Mouse (Mus musculus) thymus, postnatal 25 days (tissue): Measurements from ENCODE around the gene Anxa10.

Source experiments
- DNase-seq: peaks from one replicate; pipeline ENCODE4 v3.0.0; 2022

Gene Anxa10

GRCm38 (mm10) chr8:62123098-62123497 is at the start of gene Anxa10:
TSS of gene Anxa10 (minus strand) at chr8:62123150.
- DNase-seq = no peak

DNA sequence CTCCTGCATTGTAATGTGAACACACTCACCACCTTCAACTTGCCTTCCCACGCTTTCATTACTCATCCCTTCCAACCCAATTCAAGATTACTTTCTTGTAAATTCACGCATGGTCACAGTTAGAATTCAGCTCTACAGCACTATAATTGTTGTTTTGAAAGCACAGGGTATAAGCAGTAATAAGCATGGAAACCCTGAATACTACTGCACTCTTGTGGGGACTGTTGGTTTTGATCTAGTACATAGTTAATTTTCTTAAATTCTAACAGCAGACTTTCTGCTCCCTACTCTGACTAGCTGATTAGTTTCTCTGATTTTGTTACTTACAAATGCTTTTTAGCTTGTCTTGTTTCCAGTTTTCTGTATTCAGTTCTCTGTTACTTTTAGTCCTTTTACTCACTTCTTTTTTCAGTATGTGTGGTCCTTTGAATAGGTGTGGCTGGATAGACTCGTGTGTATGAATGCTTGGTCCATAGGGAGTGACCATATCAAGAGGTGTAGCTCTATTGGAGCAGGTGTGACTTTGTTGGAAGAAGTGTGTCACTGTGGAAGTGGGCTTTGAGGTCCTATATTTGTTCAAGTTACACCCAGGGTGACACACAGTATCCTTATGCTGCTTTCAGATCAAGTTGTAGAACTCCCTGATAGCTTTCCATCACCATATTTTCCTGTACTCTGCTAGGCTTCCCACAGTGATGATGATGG is 9.9 kb upstream of the Anxa10 start:
- DNase-seq = no peak

DNA sequence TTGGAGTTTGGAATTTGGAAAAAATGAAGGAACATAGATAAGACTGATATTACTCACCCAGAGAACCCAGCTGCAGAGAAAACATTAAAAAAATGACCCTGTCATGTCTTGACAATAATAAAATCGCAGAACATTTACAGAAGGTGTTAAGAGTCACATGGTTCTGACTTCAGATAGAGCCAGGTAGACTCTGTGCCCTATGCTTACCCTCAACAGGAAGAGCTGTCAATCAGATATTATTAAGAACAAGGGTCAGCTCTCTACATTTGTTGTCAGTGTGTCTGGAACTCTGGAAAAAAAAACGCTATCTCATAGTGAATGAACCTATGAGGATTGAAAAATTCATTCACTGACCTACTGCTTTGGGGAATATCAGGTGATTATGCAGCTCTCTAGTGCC is 25.7 kb downstream of the Anxa10 start:
- DNase-seq = no peak

- no peak for DNase-seq
Observed at GRCm38 (mm10) chr8:62081804-62082203, 41.1 kb downstream of the Anxa10 start.

DNA sequence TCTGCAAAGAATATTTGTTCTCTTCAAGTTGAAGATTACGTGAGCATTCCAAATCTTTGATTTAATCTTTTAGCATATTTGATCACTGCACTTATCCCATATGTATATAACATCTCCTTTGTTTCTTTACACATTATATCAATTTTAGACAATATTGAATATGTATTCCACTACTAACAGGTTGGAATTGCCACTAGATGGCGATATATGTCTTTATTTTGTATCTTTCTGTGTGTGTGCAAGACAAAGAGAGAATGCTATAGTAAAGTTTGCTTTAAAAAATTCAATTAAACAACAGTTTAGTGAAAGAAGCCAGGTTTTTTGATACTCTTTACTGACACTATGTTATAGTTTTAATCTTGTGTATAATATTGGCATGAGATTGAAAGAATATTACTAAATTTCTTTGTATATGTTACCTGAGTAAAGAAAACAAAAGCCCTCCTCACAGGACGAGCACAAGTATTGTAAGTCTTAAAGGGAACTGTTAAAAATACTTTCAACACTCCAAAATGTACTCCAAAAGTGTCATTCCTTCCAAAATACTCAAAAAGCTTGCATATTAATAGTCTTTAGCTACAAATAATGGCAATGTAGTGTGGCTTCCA is 42.7 kb downstream of the Anxa10 start:
- DNase-seq = no peak

DNA sequence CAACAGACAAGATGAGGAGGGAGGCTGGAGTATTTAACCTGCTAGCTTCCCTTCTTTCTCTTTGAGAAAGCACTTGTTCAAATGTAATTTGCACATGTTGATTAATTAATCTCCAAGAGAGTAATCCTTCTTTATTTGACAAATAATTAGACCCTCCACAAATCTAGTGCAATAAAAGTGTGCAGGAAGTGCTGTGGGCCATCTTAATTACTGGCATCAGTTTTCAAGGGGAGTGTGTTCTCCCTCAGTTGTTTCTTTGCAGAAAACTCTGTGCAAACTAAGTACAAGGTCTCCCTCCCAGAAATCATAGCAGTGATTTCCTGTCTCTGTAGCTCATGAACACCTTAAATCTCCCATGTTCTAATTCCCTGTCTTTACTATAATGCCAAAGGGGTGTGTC is 54.6 kb downstream of the Anxa10 start:
- no peak for DNase-seq

DNA sequence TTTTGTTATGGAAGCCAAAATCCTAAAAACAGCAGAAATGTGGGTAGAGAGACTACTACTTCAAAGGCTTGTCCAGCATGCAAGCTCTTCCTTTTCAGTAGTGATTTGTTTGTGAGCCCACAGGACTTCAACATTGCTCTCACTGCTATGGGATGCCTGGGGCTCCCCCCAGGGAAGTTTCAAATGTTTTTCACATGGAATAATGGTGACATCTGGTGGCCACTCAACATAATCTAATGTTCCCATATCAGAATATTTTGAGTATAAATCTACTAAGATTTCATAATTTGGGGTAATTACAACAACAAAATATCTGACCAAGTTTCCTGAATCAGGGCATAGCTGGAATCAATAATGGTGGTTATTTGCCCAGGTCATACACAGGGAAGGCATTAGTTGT is 62.6 kb downstream of the Anxa10 start:
- no peak for DNase-seq

- no peak for DNase-seq
Observed at GRCm38 (mm10) chr8:62046809-62047208, 76.1 kb downstream of the Anxa10 start.

DNA sequence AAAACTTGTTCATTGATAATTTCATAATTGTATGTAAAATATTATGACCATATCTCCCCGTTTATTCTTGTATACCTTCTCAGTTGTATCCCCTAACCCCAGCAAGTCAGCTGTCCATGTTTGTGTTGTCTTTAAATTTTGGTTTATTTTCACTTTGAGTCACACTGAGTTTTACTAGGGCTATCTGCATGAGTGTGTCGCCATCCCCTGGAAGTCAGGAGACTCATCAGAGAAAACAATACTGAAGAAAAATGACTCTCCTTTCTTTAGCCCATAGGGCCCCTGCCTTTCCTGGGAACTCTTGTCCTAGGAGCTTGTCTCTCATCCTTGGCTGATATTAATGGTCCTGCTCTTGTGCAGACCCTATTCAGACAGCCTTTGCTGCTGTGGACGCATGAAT is 88.6 kb downstream of the Anxa10 start:
- DNase-seq = no peak

- no peak for DNase-seq
Observed at GRCm38 (mm10) chr8:62014582-62014981, 108.4 kb downstream of the Anxa10 start.

GRCm38 (mm10) chr8:62014166-62014565 is 108.8 kb downstream of the Anxa10 start:
- DNase-seq = no peak
